Mouse (Mus musculus) E14TG2a.4 (cell line): ENCODE data around the gene Duox1.

Experiments
- CTCF ChIP-seq: conservative IDR thresholded peaks from 2 replicates; pipeline ENCODE4 v1.5.1; 2014; ENCODE audit warnings: low read length
- NANOG ChIP-seq: IDR thresholded peaks from 2 replicates; pipeline ENCODE4 v1.6.1; 2014; ENCODE audit warnings: borderline replicate concordance, low read length, mixed read lengths

DNA sequence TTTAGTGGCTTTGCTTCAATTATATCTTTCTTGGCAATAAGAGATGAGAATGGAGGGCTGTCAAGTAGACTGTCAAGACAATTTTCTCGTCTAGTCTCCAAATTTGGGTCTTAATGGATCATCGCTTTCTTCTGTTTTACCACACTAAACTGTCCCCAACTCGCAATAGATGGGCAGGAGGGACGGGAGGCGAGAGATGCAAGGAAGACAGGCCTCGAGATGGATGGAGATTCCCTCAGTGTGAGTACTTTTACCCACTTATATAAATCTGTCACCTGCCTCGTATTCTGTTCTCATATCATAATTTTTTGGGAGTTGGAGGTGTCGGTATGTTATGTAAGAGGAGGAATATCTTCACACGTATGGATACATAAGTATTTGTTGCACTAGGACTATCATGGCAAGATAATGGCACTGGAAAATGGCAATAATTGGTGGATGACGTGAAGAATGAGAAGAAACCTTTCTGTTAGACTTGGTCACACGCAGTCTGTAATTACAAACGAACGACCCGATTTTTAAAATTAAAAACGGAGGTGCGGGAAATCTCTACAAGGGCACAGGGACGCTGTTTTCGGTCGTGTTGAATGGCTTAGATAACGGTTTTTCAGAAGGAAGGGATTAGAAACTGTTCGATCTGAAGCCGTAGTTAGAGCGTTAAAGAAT, 59.3 kb downstream of the Duox1 start:
- TF ChIP-seq CTCF (no peak), NANOG (no peak)
